Mouse (Mus musculus) fibroblast of lung, adult 2 months (primary cell): Measurements from ENCODE around the gene Fam71e1.
A peak's percentile ranks its signal among the peaks of the same experiment; 100 is the strongest.

Experiments
- DNase-seq: peaks from one replicate; pipeline ENCODE4 v3.0.0-alpha.2; 2011; ENCODE audit warnings: low read depth

The Fam71e1 gene

DNA sequence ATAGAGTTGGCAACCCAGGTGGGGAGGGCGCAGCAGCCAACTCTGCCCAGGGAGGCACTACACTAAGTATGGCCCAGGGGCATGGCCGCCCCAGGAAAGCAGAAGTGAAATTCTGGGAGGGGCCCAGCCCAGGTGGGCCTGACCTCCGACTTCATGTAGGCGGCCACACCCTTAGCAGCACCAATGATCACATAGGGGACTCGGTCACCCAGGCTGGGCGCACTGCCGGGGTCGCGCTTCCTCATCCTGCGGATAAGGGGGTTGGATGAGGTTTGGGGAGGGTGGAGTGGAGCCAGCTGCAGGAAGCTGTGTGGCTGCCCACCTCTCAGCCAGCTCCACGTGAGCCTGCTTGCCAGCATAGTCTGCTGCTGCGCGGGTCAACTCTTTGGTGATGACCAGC lies 37.9 kb downstream of the Fam71e1 start:
- no peak for DNase-seq

DNA sequence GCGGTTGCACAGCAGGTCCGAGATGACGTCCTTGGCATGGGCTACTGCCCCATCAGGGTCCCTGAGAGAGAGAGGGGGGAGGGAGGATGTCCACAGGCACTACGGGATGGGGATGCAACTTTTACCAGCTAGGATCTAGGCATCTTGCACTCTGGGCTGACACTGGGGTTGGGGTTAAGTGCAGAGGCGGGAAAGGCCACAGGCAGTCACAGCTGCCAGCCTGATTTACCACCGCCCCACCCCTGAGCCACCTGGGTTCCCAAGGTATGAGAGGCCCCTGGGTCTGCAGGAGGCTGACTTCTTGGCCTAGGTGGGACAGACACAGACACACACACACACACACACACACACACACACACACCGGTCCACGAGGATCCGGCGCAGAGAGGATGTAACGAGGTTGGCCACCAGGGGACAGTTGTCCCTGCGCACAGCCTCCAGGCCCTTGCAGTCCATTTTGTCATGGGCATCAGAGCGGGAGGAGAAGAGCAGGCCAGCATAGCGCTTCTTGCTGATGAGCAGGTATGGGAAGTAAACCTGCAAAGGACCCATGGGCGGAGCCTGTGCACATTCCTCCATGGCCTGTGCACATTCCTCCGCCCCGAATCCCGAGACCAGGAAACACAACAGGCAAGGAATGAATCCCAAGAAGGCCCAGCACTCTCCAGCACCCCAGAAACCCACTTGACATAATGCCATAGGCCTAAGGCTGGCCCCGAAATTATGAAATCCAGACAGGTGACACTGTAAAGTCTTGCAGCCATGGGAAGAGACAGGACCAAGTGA lies 38.5 kb downstream of the Fam71e1 start:
- no peak for DNase-seq

DNA sequence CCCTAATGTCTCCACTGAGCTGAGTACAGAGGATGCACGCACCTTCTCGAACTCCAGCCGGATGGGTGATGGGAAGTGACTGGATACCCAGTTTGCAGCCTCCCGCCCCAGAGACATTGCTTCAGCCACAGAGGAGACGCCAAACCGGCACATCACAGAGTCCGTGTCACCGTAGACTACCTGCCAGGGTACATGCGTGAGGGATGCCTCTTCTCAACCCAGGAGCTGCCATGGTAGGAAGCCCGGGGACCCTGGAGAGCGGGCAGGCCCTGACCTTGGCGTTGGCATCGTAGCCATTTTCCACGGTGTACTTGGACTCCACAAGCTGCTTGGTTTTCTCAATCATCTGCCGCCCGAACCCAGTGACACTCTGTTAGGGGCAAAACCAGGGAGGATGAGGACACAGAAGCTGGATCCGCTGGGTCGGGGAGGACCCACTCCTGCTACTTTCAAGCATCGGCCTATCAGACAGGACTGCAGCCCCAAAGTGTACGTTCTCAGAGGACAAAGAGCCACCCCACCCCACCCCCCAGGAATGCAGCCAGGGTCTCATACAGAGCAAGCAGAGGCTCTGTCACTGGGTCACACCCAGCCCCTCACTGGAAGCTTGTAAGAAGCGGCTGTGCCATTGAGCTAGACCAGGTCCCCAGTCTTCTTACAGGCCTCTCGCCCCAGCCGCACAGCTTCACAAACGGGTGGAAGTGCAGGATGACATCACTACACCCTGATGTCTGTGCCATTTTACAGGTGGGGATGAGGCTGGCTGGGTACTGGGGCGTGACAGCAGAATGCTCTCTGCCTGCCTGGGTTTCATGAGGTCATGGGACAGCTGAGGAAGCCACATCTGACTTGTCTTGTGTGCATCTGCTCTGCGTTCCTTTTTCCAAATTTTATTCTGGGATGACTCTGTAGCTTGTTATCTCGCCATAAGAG lies 39.5 kb downstream of the Fam71e1 start:
- no peak for DNase-seq

DNA sequence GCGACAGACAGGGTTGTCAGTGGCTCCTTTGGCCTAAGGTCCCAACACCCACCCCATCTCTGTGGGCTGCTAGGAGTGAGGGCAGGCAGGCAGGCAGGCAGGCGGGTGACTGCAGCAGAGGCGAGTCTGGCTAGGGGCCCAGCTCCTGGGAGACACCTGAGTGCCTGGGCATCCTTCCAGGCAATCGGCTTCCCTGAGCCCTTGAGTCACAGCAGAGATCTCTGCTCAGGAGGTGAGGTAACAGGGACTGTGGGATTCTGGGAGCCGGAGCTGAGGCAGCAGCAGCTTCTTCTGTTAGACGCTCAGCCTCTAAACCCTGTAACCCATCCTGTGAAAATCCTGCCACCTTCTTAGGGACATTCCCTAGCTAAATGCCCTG lies 40.2 kb downstream of the Fam71e1 start:
- peak; percentile 23 for DNase-seq

DNA sequence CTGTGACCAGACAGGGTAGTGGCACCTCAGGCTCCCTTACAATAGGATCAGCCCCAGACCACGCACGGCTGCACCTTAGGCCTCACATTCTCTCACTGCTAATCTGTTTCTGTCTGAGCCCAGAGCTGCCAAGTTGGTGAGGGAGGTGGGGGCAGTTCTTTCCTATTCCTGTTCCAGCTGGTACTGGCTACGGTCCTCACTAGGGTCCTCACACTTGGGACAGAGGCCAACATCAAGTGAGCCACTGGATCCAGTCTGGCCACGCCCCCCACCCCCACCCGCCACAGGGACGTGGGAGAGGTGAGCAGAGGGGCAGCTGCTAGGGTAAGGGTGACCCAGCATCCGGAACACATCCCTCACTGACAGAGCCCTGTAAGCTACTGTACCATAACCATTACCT lies 40.6 kb downstream of the Fam71e1 start:
- DNase-seq, result no peak

DNA sequence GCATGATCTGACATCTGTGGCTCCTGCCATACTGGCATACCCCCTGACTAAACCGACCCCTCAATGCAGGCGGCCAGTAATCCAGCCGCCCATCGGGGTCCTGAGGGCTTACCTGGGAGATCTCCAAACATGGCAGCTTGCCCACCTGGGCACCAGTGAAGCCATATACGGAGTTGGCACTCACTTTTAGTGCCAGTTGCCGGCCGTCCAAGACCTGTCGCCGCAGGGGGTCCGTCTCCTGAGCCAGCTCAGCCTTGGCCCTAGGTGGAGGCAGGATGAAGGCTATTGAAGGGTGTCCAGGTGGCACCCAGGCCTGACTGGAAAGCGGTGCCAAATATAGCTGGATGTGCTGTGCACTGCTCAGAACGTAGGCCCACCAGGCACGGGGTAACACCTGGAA lies 41.1 kb downstream of the Fam71e1 start:
- DNase-seq, result no peak

DNA sequence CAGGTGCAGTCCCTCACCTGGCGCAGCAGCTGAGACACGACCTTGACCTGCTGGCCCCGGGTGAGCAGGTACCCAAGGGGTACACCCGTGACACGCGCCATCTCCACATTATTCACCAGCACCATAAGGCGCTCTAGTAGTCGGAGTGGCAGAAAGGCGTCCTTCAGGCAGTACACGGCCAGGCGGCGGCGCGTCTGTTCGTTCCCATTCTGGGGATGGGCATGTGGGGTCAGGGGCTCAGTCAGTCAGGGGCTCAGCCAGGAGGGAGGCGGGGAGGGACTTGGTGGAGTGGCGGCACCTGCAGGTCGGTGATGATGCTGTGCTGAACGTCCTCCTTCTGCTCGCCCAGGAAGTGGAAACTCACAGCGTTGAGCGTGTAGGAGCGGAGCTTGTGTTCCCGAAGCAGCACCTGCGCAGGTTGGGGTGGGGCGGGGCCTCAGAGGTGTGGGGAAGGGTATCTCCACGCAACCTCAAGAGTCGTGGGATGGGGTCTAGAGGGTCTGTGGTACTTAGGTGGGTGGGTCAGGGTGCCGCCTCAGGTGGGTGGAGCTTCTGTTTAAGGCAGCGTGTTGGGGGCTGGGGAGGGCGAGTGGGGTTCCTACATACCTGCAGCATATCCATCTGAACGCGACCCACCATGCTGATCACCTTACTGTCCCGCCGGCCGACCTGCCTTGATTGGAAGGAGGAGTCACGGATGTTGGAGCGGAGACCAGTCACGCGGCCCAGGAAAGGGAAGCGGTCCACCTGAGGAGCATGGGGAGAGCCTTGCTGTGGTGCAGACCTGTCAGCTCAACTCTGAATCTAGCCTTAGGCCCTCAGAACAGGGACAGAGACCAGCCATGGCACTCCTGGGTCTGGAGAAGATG lies 42.6 kb downstream of the Fam71e1 start:
- no peak for DNase-seq

DNA sequence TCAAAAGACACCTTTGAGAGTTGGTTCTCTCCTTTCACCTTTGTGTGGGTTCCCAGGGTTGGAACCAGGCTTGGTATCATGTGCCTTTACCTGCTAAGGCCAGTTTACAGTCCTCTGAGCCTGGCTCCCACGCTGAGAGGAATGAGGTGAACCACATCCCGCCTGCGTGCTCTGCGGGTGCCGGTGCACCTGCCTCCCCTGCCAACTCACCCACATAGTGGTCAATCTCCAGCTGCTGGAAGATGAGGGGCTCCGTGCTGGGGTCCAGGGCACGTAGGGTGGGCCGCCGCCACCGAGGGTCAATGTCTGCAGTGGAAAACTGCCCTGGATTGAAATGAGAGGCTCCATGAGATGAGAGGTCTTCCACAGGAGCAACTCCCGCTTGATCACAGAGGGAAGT lies 46.2 kb downstream of the Fam71e1 start:
- DNase-seq, result no peak

DNA sequence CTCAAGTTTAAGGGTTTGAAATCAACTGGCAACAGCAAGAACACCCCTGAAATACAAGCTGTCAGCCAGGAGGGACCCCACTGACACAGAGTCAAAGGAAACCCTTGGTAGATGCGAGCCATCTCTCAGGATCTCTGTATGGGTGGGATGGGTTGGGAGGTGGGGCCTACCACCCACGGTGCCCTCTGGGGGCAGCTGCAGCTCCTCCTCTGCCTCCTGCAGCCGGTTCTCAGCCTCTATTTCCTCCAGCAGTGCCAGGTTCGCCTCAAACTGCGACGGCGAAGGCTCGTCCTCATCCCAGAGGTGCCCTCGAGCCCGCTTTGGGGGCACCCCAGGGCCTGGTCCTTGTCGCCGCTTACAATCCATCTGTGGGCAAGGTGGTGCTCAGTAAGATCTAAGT lies 46.7 kb downstream of the Fam71e1 start:
- DNase-seq, result no peak

DNA sequence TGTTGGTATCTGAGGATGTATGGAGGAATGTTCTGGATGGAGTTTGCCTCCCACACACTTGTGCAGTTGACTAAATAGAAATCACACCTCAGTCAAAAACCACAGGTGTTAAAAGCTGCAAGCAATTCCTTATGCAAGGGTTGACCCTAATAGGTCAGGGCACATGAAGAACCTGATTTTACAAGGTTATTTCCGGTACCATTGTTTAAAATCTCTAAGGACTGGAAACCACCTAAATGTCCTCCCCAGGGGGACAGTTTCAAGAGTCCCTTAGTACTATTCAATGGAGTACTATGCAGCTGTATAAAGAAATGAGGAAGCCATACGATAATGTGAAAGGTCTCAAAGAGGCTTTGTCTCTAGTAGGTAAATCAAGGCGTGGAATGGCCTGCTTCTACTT lies 49.9 kb downstream of the Fam71e1 start:
- DNase-seq, result no peak

DNA sequence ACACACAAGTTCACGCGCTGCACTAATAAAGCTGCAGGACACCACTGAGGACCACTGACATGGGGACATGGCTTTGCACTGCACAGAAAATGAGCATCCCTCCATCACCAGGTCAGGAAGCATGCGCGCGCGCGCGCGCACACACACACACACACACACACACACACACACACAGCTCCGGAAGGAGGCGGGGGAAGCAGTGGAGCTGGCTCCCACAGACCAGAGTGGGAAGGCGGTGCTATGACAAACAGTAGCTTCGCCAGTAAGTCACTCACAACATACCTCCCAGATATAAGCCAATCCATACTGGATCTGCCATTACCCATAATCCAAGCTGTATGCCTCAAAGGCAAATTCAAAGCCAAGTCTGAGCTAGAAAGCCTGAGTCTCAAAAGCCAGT lies 50.7 kb downstream of the Fam71e1 start:
- no peak for DNase-seq

DNA sequence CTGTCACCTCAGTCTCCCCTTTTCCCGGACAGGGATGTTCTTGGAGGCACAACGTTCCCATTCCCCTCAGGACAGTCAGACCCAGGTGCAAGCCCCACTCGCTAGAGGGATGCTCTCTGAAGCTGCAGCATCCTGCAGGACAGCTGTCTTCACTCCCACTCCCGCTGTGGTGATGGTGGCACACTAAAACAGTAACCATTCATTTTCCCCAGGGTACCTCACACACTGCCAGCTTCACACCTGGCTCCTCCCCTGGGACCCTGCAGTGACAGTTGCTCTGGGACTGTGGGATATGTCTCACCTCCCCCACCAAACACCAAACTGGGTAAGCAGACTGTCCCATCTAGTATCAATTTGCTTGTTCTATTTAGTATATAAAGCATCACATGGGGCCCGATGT lies 51.3 kb downstream of the Fam71e1 start:
- no peak for DNase-seq

DNA sequence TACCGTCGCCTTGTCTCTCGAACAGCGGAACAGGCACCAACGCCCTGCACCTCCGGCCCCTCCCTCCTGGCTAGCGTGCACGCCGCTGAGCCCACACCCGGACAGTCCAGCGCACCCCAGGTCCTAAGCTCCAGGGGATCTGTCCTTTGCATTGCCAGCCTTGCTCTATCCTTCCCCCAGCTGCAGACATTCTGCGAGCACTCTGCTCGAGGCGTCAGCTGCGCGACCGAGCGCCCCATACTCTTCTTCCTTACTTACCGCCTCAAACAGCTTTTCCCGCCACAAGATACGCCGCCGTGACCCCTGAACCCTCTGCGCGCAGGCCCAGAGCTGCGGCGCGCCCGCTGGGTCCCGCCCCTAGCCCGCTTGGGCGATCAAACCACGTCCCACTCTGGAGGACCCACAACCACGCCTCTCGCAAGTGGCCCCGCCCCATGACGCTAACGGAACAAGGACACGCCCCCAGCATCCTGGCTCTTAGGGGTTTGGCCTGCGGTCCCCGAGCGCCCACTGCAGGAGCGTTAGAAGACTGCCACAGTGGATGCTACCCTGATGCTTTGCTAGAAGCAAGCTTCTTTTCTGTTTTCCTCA lies 52.2 kb downstream of the Fam71e1 start, which contains the start of gene Pold1:
Gene Pold1 (minus strand): TSS at position 353 of the 591 bp plus-strand sequence.
- peak; percentile 99 for DNase-seq

DNA sequence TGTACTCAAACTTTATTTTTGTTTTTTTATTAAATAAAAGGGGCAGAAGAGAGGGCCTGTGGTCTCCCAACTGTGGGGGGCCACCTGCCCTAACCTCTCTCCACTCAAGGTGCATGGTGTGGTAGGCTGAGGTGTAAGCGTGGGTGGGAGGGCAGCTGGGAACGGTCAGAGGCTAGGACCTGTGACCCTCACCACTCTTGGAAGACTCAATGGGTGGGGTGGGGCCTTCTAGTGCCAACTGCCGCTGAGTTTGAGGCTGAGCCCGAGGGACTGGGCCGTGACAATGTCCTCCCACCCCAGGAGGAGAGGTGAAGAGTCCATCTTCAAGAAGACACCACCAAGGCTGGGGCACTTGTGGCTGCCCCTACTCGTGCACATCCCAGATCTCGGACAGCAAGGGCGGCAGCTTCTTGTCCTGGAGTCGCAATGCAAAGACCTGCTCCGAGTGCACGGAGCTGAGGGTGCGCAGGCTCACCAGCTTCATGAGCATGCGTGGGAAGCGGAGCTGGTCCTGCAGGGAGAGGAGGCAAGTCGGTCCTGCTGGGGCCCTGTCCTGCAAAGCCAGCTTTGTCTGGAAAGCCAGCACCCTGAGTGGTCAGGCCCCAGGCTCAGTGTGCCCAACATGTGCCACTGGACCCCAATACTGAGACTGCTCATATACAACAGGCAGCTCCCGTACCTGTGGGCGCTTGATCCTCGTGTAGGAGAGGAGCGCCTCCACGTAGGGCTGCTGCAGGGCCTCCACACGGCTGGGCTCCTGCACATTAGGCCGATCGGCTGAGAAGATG lies 53.4 kb downstream of the Fam71e1 start:
- DNase-seq, result no peak

DNA sequence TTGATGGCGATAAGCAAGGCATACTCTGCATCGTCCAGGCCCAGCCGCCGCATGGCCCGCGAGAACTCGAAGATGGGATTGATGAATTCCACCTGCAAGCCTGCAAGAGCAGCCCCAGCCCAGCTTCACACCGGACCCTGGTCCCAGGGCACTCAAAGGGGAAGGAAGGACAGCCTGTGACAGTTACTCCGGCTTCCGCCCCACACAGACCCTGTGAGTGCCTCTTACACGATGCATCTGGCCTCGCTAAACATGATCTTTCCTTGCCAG lies 54.0 kb downstream of the Fam71e1 start:
- no peak for DNase-seq
